Mouse (Mus musculus): ENCODE results near the gene Rdh5. TPM values are rescaled to one million over a fixed set of nuclear protein-coding genes. Genes with fewer than 3 reads are reported as not detected.
A peak's percentile ranks its signal among the peaks of the same experiment; 100 is the strongest.

The Rdh5 gene
- 1 to 10 TPM; 4.3 to 4.7 TPM for total RNA-seq (2021)
- long read RNA-seq, experiment 1, partial matches to known transcripts = 0 of 7 reads
- long read RNA-seq, experiment 1, other reads (novel, unspliced or antisense) = 5 of 7 reads
- long read RNA-seq, experiment 2 = 0 reads

DNA sequence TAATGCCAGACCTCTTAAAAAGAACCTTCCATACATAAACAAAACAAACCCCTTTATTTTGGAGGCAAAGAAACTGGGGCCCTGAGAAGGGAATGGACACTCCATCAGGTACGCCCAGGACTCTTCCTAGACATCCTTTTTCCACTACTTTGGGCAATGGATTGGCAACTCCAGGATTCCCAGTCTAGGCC, at the start of gene Rdh5:
Gene Rdh5, minus strand, starts transcription at position 67 of the 191 bp plus-strand sequence.
- no peak for DNase-seq

GRCm38 (mm10) chr10:128970740-128971250, 48.1 kb upstream of the Rdh5 start:
- DNase-seq = no peak

DNA sequence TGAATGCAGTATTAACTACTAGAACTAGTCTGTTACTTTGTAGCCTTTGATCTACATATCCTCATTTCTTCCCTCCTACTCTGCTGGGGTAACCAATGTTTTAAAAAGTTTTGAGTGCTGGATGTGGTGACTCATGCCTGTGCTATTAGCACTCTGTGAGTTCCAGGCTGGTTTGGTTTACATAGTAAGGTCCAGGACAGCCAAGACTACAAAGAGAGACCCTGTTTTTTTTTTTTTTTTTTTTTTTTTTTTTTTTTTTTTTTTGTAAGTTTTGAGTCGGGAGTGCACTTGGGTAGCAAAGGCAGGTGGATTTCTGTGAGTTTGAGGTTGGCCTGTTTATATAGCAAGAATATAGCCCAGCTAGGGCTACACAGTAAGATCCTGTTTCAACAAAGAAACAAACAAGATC, 45.7 kb upstream of the Rdh5 start:
- no peak for DNase-seq

- no peak for DNase-seq
Observed at GRCm38 (mm10) chr10:128965871-128966270, 43.2 kb upstream of the Rdh5 start.

- no peak for DNase-seq
Observed at GRCm38 (mm10) chr10:128964961-128965360, 42.3 kb upstream of the Rdh5 start.

DNA sequence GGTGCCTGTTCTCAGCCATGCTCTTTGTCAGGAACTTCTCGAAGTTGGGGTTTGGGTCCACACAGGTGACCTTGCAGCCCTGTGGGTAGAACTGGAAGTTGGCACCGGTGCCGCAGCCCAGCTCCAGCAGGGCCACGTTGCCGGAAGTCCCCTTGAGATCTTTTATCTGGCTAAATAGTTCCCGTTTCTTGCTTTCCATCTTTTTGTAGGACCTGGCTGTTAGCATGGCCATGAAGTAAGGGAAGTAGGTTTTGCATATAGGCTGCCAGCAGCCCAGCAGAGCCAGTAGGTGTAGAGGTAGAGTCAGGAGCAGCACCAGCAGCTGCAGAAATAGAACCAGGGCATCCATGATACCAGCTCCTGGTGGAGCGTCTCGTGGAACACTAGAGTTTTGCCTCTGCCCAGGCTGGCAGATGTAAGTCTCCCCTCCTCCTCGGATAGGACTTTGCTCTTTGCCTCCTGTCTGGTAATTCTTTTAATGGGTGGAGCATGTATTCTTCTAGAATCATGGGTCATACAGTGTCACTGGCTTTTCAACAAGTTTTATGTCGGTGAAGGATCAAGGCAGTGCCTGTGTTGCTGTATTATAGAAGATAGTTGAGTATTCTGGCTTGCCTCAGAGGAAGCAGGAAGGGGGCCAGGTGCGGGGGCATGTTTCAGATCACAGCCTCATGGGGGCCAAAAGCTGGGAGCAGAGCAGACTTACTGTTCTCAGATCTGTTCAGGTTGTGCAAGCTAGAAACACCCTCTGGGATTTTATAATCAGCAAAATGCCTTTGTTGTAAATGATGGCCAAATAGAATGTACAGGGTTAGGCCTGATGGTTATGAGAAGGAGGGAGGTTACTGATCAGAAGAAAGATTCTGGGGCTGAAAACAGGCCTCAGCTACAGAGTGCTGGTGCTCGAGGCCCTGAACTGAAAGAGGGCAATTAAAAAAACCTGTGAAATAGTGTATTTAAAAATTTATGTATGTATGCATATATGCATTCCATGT, 38.2 kb upstream of the Rdh5 start, which contains the start of gene Mettl7b:
Gene Mettl7b, minus strand, starts transcription at position 399 of the 995 bp plus-strand sequence.
- no peak for DNase-seq

DNA sequence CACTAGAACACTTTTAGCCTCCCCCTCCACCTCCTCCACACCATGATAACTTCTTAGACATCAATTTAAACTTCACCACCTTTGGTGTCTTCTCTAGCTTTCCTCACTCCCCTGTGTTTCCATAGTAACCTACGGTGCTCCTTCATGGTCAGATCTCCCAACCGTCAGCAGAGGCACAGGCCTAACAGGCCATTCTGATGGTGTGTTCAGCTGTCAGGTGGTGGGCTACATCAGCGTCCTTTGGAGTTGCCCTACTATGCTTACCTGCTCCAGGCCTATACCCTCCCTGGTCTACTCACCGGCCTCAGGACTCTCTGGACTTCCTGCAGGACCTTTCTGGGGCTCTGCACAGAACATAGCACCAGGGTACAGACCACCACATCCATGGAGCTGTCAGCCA, 37.5 kb upstream of the Rdh5 start:
- no peak for DNase-seq

- DNase-seq = no peak
Observed at GRCm38 (mm10) chr10:128958340-128958739, 35.7 kb upstream of the Rdh5 start.

DNA sequence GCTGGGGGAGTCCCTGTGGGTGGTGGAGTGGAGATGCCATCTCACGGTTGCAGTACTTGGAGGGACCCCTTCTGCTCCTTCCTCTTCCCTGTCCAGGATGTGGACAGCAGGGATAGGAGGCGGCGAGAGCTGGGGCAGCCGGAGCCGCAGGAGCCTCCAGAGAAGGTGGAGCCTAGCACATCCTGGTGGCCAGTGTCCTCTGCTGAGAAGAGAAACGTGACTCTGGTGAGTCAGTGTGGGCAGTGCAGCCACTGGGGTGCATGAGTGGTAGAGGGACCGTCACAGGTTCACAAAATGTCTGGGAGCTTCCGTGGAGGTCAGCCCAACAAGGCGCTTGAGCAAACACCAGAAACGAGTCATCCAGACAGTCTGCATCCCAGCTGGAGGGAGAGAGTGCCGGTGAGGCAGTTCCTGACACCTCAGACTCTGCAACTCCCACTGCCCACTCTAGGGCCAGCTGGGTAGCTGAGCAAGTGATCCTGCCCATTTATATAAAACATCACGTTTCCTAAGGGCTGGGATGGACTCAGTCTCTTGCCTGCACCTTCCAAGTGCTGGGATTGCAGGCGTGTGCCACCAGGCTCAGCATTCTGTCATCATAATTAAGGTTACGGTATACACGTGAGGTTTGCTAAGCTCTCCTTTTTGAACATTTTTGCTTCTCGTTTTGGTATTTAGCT, 27.7 kb upstream of the Rdh5 start:
- no peak for DNase-seq

DNA sequence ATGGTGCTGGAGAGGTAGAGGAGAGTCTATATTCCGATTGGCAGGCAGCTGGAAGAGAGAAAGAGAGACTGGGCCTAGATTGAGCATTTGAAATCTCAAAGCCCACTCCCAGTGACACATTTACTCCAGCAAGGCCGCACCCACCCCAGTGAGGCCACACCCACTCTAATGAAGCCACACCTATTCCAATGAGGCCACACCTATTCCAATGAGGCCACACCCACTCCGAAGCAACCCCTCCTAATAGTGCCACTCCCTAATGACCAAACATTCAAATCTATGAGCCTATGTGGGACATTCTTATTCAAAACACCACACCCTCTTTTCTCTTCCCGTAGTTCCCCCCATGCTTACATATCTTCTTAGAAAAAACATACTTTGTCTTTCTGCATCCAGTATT, 24.8 kb upstream of the Rdh5 start:
- no peak for DNase-seq

DNA sequence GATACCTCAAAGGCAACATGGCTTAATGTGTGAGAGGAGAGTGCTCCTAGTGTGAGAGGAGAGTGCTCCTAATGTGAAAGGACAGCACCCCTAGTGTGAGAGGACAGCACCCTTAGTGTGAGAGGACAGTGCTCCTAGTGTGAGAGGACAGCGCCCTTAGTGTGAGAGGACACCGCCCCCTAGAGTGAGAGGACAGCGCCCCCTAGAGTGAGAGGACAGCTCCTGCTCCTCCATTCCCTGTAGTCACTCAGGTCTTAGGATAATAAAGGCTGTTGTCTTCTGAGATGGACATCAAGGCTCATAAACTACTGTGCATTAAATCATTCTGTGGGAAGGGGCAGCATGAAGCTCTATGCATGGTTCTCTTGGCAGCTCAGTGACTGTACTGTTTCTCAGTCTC, 23.0 kb upstream of the Rdh5 start:
- peak; percentile 45 to 73 for DNase-seq

DNA sequence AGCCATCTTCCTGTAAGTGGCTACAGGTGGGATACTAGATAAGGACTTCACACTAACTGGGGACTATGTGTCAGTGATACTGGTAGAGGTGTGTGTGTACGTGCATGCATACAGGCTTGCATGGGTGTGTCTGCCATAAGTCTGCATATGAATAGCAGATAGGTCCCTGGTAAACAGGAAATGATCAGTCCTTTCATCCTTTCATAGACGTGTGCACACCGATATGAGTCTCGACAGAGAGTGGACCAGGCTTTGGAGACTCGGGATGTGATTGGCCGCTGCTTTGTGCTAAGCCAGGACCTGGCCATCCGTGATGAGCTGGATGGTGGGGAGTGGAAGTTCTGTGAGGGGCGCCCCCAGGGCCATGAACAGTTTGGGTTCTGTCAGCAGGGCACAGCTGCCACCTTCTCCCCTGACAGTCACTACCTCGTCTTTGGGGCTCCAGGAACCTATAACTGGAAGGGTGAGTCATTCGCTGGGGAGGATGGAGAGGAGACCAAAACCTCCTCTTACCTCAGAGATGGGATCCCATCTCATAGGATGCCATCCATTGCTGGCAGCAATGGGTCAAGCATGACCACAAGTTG, 17.9 kb upstream of the Rdh5 start:
- DNase-seq = no peak

DNA sequence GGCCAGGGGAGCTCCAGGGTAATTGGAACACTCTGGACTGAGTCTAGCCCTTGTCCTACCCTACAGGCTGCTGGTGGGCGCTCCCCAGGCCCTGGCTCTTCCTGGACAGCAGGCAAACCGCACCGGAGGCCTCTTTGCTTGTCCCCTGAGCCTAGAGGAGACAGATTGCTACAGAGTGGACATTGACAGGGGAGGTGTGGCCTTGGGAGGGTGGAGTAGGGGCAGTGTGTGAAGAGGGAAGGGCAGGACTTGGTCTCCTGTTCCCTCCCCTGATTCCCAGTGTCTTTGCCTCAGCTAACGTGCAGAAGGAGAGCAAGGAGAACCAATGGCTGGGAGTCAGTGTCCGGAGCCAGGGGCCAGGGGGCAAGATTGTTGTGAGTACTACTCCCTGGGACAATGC, 16.3 kb upstream of the Rdh5 start:
- peak; percentile 46 to 63 for DNase-seq

- peak; percentile 87 to 91 for DNase-seq
Observed at GRCm38 (mm10) chr10:128938457-128938856, 15.8 kb upstream of the Rdh5 start.

DNA sequence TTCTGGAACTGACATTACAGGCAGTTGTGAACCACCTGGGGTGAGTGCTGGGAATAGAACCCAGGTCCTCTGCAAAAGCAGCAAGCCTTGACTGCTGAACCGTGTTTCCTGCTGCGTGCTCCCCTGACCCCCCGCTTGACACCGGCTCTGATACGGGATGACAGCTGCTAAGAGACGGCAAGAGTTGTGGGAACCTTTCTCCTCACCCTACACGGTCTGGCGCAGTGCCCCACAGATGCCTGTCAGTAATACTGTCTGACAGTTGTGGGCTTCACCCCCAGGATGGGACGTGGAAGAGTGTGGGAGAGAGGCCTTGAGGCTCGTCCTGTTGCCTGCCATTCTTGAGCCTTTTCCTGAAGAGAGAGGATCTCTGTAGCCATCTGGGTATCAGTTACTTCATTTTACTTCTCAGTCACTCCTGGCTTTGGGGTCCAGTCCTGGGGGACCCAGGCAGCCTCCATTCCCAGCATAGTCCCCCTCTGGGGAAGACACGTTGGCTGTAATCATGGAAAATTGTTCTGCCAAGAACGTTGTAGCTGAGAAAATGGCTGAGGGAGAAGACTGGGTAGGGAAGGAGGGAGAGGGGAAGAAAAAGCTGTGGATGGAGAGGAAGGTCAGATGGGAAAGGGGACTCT, 15.2 kb upstream of the Rdh5 start:
- peak; percentile 52 to 55 for DNase-seq

- peak; percentile 57 to 72 for DNase-seq
Observed at GRCm38 (mm10) chr10:128935826-128936440, 13.2 kb upstream of the Rdh5 start.

DNA sequence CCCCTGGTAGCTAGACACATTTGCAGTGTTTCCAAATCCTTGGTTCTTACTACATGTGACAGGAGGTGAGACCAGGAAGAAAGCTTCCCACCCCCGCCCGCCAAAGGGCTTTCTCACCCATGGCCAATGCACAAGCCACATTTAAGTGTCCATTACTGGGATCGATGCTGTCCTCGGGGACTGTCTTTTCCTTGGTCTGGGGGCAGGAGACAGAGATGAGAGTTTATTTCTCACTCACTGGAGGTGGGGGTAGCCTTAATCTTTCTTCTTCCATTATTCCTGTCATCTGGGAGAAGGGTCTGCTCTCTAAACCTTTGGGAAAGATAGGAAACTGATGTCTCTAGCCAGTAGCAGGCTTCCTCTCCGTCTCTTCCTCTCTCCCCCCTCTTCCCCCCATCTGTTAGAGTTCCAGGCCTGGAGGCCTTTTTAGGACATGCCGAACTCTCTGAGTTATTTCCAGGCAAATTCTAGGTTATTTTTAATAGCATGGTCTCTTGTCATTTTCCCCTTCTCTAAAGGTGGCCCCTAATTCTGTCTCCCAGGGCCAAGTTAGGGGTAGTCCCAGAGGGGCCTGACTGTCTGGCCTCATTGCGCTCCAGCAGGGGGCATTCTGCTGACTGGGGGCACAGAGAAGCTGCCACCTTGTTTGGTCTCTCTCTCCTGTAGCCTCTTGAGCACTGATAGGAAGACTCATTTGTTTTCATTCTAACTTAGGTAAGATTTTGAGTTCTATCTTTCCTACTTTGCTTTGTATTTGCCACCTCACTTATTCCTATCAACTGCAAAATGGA, 12.5 kb upstream of the Rdh5 start:
- peak; percentile 27 to 48 for DNase-seq

DNA sequence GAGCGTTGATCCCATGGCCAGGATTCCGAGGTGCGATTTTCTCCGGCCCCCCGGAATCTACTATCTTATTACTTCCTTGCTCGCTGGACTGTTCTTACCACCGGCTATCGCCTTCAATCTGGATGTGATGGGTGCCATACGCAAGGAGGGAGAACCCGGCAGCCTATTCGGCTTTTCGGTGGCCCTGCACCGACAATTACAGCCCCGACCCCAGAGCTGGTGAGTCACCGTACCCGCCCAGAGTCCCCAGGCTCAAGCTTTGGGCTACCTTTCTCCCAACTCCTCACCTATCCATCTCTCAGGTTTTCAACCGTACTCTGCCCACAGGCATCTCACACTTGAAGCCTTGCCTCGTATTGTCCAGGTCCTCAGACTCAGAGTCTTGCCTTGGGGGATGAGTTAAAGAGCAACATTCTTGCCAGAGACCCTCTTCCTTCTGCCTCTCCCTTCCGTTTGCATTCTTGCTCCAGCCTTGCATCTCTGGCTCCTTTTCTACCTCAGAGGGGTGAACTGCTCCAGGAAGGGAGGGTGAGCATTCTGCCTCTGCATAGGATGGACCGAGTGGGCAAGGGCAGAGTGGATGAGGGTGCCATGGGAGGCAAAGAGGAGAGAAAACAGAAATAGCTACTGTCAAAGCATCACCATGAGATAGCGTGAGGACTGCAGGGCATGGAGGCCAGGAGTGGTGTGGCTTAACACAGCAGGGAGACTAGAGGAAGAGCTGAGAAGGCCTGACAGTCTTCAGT, 11.5 kb upstream of the Rdh5 start:
- DNase-seq = peak in 1 of 2 experiments; percentile 39

DNA sequence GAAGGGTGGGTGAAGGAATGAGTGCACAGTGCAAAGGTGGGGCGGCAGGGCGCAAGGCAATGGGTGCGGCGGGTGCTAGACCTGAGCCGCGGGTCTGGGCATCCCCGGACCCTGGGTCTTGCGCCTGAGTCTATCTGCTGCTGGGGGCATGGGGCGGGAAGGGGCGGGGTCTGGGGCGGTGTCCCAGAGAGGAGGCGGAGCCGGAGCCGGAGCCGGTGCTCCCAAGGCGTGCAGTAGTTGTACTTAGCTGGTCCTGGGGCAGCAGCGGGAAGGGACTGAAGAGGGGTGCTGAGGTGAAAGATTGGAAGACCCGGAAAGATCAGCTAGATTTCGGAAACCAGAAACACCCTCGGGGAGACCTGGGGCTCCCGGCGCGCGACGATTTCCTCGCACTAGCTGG, 10.9 kb upstream of the Rdh5 start, which contains the start of gene Itga7:
Gene Itga7, plus strand, starts transcription at position 245 of the 400 bp plus-strand sequence.
- DNase-seq = peak; percentile 62 to 65

DNA sequence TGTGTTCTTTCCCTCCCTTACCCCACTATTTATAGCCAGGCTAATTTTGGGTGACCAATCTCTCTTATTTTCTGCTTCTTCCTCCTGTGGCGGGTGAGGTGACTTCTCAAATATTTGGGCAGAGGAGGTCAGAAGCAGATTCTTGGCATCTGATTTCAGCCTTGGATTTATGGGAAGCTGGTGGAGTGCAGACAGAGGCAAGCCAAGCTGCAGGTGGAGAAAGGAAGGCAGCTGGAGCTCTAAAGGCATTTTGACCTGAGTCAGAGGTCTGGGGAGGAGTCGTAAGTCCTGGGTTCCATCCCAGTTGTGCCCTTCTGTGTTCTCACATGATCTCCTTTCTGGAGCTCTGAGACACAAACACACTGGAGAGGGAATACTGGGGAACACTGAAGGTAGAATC, 8.8 kb upstream of the Rdh5 start:
- peak; percentile 65 to 70 for DNase-seq
